Mouse (Mus musculus): ENCODE data around the gene Gemin5. TPM values are rescaled to one million over a fixed set of nuclear protein-coding genes. Genes with fewer than 3 reads are reported as not detected.

Gene Gemin5
- polyA plus RNA-seq, 1 experiment, result 3.5 TPM

DNA sequence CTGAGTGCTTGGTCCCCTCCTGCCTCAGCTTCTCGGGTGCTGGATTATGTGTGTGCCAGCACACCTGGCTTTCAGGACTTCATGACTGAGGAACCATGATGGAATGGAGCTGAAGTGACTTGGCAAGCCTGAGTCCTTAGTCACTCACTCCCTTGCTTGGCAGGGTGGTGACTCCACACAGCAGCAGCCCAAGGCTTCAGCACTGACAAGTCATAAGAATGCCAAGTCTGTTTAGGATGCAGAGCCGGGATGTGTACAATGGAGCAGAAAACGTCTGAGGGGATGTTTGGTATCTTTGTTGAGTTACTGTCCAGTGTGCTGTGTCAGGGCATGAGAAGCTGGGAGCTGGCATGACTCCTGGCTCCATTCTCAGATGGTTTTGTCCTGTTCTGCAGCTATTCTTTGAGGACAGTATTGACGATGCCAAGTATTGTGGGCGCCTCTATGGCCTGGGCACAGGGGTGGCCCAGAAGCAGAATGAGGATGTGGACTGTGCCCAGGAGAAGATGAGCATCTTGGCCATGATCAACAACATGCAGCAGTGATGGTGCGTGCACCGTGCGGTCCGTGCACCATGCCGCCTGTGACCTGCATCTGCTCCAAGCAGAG lies 51.2 kb downstream of the Gemin5 start:
- Histone ChIP-seq H3K4me3 (ENCODE audit: low read depth, low read length) (no peak overlapping the region), H3K36me3 (ENCODE audit: control insufficient read depth, insufficient read depth, low read length) (peaks cover 79% of the 10 kb centered on the region), H3K27me3 (ENCODE audit: control insufficient read depth, insufficient read depth, low read length) (no peaks in the 10 kb centered on the region), H3K27ac (ENCODE audit: insufficient read depth, low read depth, low read length) (no peak overlapping the region), H3K4me1 (ENCODE audit: control insufficient read depth, insufficient read depth, insufficient read length, low read length) (no peaks in the 10 kb centered on the region)
- WGBS, result 85% methylated on average over 10 of the region's 10 CpGs
- TF ChIP-seq POLR2A (IDR thresholded peaks at IDR 0.05; ENCODE audit: low read depth, low read length) (no peak), CTCF (IDR thresholded peaks at IDR 0.05; ENCODE audit: extremely low read depth, insufficient read length, insufficient replicate concordance, low read depth, low read length) (no peak)

DNA sequence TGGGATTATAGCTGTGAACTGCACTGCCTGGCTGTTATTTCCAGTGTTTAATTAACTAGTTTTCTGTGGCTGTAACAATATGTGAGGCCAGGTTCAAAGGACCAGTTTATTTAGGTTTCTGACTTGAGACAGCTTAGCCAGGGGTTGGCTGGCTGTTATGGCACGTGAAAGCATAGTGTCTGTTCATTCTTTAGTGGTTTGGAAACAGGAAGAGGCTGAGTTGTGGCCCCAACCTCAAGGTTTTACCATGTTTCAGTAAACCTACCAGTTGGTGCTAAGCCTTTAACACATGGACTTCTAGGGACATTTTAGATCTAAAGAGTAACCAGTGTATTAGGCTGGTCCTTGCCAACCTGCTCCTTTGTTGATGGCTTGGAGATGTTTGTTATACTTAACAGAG lies 51.8 kb downstream of the Gemin5 start:
- Histone ChIP-seq H3K4me1 (ENCODE audit: control insufficient read depth, insufficient read depth, insufficient read length, low read length) (no peaks in the 10 kb centered on the region), H3K27me3 (ENCODE audit: control insufficient read depth, insufficient read depth, low read length) (no peaks in the 10 kb centered on the region), H3K4me3 (ENCODE audit: low read depth, low read length) (no peak overlapping the region), H3K36me3 (ENCODE audit: control insufficient read depth, insufficient read depth, low read length) (peaks cover 79% of the 10 kb centered on the region), H3K27ac (ENCODE audit: insufficient read depth, low read depth, low read length) (no peak overlapping the region)
- 78% methylated on average over 1 of the region's 1 CpGs for WGBS
- TF ChIP-seq CTCF (IDR thresholded peaks at IDR 0.05; ENCODE audit: extremely low read depth, insufficient read length, insufficient replicate concordance, low read depth, low read length), result no peak
- TF ChIP-seq POLR2A (IDR thresholded peaks at IDR 0.05; ENCODE audit: low read depth, low read length), result no peak

DNA sequence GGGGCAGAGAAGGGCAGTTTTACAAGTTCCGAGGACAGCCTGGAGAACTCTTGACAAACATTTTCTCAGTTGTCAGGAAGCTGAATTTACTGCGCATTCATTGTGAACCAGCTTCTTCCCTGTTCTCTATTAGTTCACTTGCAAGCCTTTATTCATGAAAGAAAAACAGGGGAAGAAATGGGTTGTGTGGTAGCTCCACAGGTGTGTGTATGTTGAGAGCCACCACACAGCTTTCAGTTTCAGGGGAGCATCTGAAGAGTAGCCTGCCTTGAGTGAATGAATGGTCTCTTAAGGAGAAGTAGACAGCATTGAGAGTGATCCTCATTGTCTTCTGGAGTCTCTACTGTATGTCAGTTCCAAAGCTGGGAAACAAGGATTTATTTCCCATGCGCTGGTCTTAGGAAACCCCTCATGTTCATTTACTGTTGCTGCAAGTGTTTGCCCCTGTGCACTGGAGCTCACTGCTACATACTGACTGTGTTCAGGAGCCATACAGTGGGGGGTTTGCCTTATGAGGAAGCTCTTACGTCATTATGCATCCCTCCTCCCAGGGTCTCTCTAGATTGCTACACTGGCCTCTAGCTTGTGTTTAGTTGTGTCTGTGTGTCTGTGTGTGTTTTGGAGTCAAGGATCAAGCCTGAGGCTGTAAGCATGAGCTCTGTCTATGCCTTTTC lies 60.5 kb downstream of the Gemin5 start:
- Histone ChIP-seq H3K27me3 (ENCODE audit: control insufficient read depth, insufficient read depth, low read length) (no peaks in the 10 kb centered on the region), H3K27ac (ENCODE audit: insufficient read depth, low read depth, low read length) (no peak overlapping the region), H3K4me1 (ENCODE audit: control insufficient read depth, insufficient read depth, insufficient read length, low read length) (peaks cover 8% of the 10 kb centered on the region), H3K4me3 (ENCODE audit: low read depth, low read length) (no peak overlapping the region), H3K36me3 (ENCODE audit: control insufficient read depth, insufficient read depth, low read length) (peaks cover 24% of the 10 kb centered on the region)
- TF ChIP-seq CTCF (IDR thresholded peaks at IDR 0.05; ENCODE audit: extremely low read depth, insufficient read length, insufficient replicate concordance, low read depth, low read length) (no peak), POLR2A (IDR thresholded peaks at IDR 0.05; ENCODE audit: low read depth, low read length) (no peak)
- 79% methylated on average over 4 of the region's 4 CpGs for WGBS

DNA sequence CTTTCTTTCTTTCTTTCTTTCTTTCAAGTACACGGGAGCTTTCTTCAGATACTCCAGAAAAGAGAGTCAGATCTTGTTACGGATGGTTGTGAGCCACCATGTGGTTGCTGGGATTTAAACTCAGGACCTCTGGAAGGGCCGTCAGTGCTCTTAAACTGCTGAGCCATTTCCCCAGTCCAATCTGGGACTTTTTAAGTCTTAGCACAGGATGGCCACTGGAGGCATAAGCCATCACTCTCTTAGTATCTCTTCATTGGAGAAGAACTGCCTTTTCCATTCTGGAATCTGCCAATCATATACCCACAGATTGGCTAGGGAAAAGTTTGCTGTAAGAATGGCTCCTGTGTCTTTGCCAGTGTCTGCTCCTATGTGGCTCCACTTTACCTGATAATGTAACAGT lies 61.3 kb downstream of the Gemin5 start:
- 59% methylated on average over 3 of the region's 3 CpGs for WGBS
- Histone ChIP-seq H3K27me3 (ENCODE audit: control insufficient read depth, insufficient read depth, low read length) (no peaks in the 10 kb centered on the region), H3K4me3 (ENCODE audit: low read depth, low read length) (no peak overlapping the region), H3K36me3 (ENCODE audit: control insufficient read depth, insufficient read depth, low read length) (peaks cover 17% of the 10 kb centered on the region), H3K27ac (ENCODE audit: insufficient read depth, low read depth, low read length) (no peak overlapping the region), H3K4me1 (ENCODE audit: control insufficient read depth, insufficient read depth, insufficient read length, low read length) (peaks cover 8% of the 10 kb centered on the region)
- TF ChIP-seq POLR2A (IDR thresholded peaks at IDR 0.05; ENCODE audit: low read depth, low read length) (no peak), CTCF (IDR thresholded peaks at IDR 0.05; ENCODE audit: extremely low read depth, insufficient read length, insufficient replicate concordance, low read depth, low read length) (no peak)

DNA sequence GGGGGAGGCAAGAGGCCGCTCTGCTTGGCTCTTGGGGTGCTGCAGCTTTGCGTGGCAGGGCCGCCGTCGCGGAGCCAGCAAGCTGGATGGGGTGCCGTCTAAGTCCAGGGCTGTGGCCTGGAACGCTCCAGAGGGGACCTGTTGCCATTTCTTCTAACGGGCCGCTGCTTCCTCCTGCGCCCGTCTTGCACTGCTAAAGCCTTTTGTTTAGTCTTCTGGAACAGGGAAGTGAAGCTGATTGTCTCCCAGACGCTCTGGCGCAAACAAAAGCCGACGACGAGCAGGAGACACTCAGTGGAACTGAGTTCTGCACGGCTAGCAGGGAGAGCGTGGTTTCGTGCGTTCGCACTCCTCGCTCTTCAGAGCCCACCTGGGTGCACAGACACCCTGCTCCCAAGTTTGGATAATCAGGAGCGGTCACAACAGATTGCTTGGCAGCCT lies 64.0 kb downstream of the Gemin5 start:
- TF ChIP-seq CTCF (IDR thresholded peaks at IDR 0.05; ENCODE audit: extremely low read depth, insufficient read length, insufficient replicate concordance, low read depth, low read length) (no peak), POLR2A (IDR thresholded peaks at IDR 0.05; ENCODE audit: low read depth, low read length) (no peak)
- under 1% methylated on average over 24 of the region's 24 CpGs for WGBS

DNA sequence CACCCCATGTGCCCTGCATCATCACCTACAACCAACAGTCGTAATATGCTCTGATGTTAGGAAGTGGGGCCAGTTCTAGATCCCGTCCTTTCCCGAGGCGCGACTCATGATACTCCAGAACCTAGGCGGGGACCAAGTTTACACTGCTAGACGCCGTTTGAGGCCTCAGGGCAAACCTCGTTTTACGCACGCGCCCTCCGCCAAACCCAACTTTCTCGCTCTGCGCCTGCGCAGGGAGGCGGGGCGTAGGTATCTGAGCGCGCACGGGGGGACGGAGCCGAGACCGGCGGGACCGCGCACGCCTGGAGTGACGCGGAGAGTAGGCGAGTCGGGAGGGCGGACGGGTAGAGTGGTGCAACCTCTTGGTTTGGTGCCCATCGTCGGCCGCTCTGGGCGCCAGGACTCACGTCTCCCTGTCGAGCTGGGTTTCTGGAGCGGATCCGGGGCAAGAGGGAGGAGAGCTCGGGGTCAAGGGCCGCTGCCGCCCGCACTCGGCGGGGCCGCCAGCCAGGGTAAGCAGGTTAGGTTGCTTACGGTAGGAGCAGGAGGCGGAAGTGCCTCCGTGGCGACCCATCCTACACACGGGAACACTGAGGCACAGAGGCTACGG lies 64.5 kb downstream of the Gemin5 start, which contains the start of gene Cnot8:
Gene Cnot8 (plus strand): TSS at position 457 of the 610 bp plus-strand sequence.
- WGBS, result under 1% methylated on average over 55 of the region's 55 CpGs
- Histone ChIP-seq H3K4me1 (ENCODE audit: control insufficient read depth, insufficient read depth, insufficient read length, low read length) (peaks cover 8% of the 10 kb centered on the region), H3K36me3 (ENCODE audit: control insufficient read depth, insufficient read depth, low read length) (no peaks in the 10 kb centered on the region), H3K27ac (ENCODE audit: insufficient read depth, low read depth, low read length) (peak within 1 kb of the TSS; percentile 75), H3K27me3 (ENCODE audit: control insufficient read depth, insufficient read depth, low read length) (no peaks in the 10 kb centered on the region), H3K4me3 (ENCODE audit: low read depth, low read length) (peak within 1 kb of the TSS; percentile 67)
- TF ChIP-seq POLR2A (IDR thresholded peaks at IDR 0.05; ENCODE audit: low read depth, low read length) (peak; percentile 80), CTCF (IDR thresholded peaks at IDR 0.05; ENCODE audit: extremely low read depth, insufficient read length, insufficient replicate concordance, low read depth, low read length) (no peak)

More for the DNA sequence above, 64.0 kb downstream of the Gemin5 start:
- Histone ChIP-seq H3K36me3 (ENCODE audit: control insufficient read depth, insufficient read depth, low read length) (no peaks in the 10 kb centered on the region), H3K4me3 (ENCODE audit: low read depth, low read length) (peak overlapping the region; percentile 67), H3K27ac (ENCODE audit: insufficient read depth, low read depth, low read length) (peak overlapping the region; percentile 75), H3K4me1 (ENCODE audit: control insufficient read depth, insufficient read depth, insufficient read length, low read length) (peaks cover 8% of the 10 kb centered on the region), H3K27me3 (ENCODE audit: control insufficient read depth, insufficient read depth, low read length) (no peaks in the 10 kb centered on the region)

DNA sequence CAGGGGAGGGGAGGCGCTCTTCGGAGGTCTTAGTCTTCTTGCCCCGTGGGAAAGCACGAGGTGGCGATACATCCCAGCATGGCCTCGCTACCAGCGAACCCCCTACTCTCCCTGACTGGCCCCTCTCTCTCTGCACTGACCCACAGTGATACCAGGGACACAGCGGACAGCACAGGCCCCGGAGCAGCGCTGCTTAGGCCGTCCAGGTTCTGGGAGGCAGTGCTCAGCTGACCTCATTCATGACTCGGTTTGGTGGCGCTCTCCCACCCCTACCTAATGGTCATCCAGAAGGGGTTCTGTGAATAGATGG lies 65.0 kb downstream of the Gemin5 start:
- H3K4me1 ChIP-seq (ENCODE audit: control insufficient read depth, insufficient read depth, insufficient read length, low read length), result peaks cover 8% of the 10 kb centered on the region
- 73% methylated on average over 13 of the region's 13 CpGs for WGBS
- H3K27ac ChIP-seq (ENCODE audit: insufficient read depth, low read depth, low read length), result peak overlapping the region; percentile 61
- peak overlapping the region; percentile 48 for H3K4me3 ChIP-seq (ENCODE audit: low read depth, low read length)
- TF ChIP-seq CTCF (IDR thresholded peaks at IDR 0.05; ENCODE audit: extremely low read depth, insufficient read length, insufficient replicate concordance, low read depth, low read length) (no peak), POLR2A (IDR thresholded peaks at IDR 0.05; ENCODE audit: low read depth, low read length) (no peak)
- no peaks in the 10 kb centered on the region for H3K27me3 ChIP-seq (ENCODE audit: control insufficient read depth, insufficient read depth, low read length)
- H3K36me3 ChIP-seq (ENCODE audit: control insufficient read depth, insufficient read depth, low read length), result no peaks in the 10 kb centered on the region

Data from small intestine, adult 2 months (tissue).